Mouse (Mus musculus): ENCODE measurements around the gene Sult5a1.

Sult5a1 gene

GRCm38 (mm10) chr8:123134149-123134713 lies 23.9 kb downstream of the Sult5a1 start:
- no peak for DNase-seq

- DNase-seq: no peak
These were observed 25.2 kb downstream of the Sult5a1 start for GRCm38 (mm10) chr8:123132953-123133352.

GRCm38 (mm10) chr8:123131041-123131440 lies 27.1 kb downstream of the Sult5a1 start:
- no peak for DNase-seq

GRCm38 (mm10) chr8:123126193-123126816 lies 31.8 kb downstream of the Sult5a1 start:
- DNase-seq: peak; percentile 42 to 48

GRCm38 (mm10) chr8:123122670-123123069 lies 35.4 kb downstream of the Sult5a1 start:
- no peak for DNase-seq

GRCm38 (mm10) chr8:123122059-123122458 lies 36.1 kb downstream of the Sult5a1 start:
- no peak for DNase-seq

GRCm38 (mm10) chr8:123117744-123118143 lies 40.4 kb downstream of the Sult5a1 start:
- peak in 1 of 2 experiments; percentile 21 for DNase-seq

- peak; percentile 22 to 34 for DNase-seq
These were observed 40.9 kb downstream of the Sult5a1 start, which contains the start of gene Cpne7 for GRCm38 (mm10) chr8:123117127-123117731. Gene Cpne7, plus strand, starts transcription at chr8:123117374.

GRCm38 (mm10) chr8:123114644-123115043 lies 43.5 kb downstream of the Sult5a1 start:
- DNase-seq: no peak

- no peak for DNase-seq
These were observed 44.1 kb downstream of the Sult5a1 start for GRCm38 (mm10) chr8:123113908-123114469.

GRCm38 (mm10) chr8:123112892-123113291 lies 45.2 kb downstream of the Sult5a1 start:
- DNase-seq: no peak

GRCm38 (mm10) chr8:123110649-123111048 lies 47.5 kb downstream of the Sult5a1 start:
- DNase-seq: peak; percentile 71 to 72

- DNase-seq: no peak
These were observed 49.2 kb downstream of the Sult5a1 start for GRCm38 (mm10) chr8:123108953-123109352.

GRCm38 (mm10) chr8:123108010-123108409 lies 50.1 kb downstream of the Sult5a1 start:
- peak in 1 of 2 experiments; percentile 27 for DNase-seq

GRCm38 (mm10) chr8:123106531-123106930 lies 51.6 kb downstream of the Sult5a1 start:
- DNase-seq: peak; percentile 41 to 53

- DNase-seq: peak; percentile 34 to 45
These were observed 52.4 kb downstream of the Sult5a1 start for GRCm38 (mm10) chr8:123105553-123106326.

GRCm38 (mm10) chr8:123104046-123104767 lies 53.9 kb downstream of the Sult5a1 start:
- DNase-seq: no peak

GRCm38 (mm10) chr8:123103285-123103684 lies 54.8 kb downstream of the Sult5a1 start:
- DNase-seq: no peak

- DNase-seq: peak in 1 of 2 experiments; percentile 29
These were observed 55.3 kb downstream of the Sult5a1 start for GRCm38 (mm10) chr8:123102855-123103254.

- DNase-seq: peak; percentile 95 to 96
These were observed 56.1 kb downstream of the Sult5a1 start, which contains the start of gene Rpl13 for GRCm38 (mm10) chr8:123101735-123102685. Gene Rpl13, plus strand, starts transcription at chr8:123102350.

GRCm38 (mm10) chr8:123101244-123101643 lies 56.9 kb downstream of the Sult5a1 start:
- DNase-seq: no peak

Measured in B cell, adult 2 months (primary cell).